Mouse (Mus musculus): ENCODE results near the gene Igfbp7. TPM values are rescaled to one million over a fixed set of nuclear protein-coding genes. Genes with fewer than 3 reads are reported as not detected.

The Igfbp7 gene
- total RNA-seq, 2 experiments from 2014 or later = 742 to 760 TPM

DNA sequence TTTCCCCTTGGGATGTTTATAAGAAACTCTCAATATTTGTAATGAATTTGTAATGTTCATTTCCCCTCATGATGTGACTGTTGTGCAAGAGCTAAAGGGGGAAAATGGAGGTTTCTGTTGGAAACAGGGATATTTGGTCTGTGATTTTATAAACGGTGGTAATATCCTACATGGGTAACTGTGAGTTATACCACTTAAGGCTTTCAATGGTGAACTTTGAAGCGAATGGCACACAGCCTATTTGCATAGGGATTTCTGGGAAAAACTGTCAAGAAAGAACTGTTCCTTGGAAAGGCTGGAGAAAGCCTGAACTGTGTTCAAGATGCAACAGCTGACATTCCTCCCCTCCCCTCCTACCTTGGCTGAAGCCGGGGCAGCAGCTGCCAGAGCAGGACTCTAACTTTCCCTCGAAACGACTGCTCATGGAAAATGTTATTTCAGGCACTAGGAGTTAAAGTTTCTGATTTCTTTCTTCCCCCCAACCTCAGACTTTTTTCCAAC lies 1.4 kb downstream of the Igfbp7 start:
- no peak for DNase-seq (ENCODE audit: low spot score in 2 of 2)

- no peak for DNase-seq (ENCODE audit: low spot score in 2 of 2)
Observed at GRCm38 (mm10) chr5:77405455-77406057, 2.3 kb downstream of the Igfbp7 start.

- no peak for DNase-seq (ENCODE audit: low spot score in 2 of 2)
Observed at GRCm38 (mm10) chr5:77404941-77405340, 2.9 kb downstream of the Igfbp7 start.

- DNase-seq (ENCODE audit: low spot score in 2 of 2) = no peak
Observed at GRCm38 (mm10) chr5:77402901-77403300, 4.9 kb downstream of the Igfbp7 start.

DNA sequence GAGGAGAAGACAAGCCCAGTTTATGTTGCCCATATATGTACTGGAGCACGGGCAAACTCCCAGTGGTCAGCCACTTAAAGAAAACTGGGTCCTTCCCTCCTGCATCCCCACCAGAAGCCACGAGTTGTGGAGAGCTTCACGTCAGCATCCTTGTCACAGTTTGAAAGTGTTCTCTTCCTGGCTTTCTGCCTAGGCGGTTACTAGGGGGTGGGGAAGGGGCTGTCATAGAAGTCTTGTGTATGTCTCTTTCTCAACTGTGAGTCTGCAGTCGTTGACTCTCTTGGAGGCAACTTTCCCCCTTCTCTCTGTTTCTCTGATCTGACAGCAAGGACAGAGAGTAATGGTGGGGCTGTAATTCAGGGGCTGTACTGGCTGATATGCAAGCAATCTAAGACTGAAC lies 5.7 kb downstream of the Igfbp7 start:
- no peak for DNase-seq (ENCODE audit: low spot score in 2 of 2)

DNA sequence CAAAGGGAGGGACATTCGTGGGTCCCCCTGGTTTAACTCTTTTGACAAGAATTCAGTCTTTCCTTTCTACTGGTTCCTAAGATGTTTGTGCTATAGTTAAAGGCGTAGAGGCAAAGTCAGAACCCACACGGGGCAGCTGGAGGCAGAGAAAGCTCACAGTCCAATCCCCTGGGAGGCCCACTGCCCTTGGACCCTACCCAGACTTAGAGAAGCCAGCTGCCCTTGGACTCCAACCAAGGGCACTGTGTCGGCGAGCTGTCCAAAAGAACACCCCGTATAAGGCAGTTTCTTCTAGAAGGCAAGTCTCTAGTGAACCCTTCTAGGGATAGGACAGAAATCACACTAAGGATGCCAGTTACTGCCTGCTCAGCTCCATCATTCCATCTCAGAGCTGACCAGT lies 7.0 kb downstream of the Igfbp7 start:
- no peak for DNase-seq (ENCODE audit: low spot score in 2 of 2)

GRCm38 (mm10) chr5:77400151-77400550 lies 7.7 kb downstream of the Igfbp7 start:
- DNase-seq (ENCODE audit: low spot score in 2 of 2) = no peak

- DNase-seq (ENCODE audit: low spot score in 2 of 2) = no peak
Observed at GRCm38 (mm10) chr5:77399076-77399475, 8.8 kb downstream of the Igfbp7 start.

GRCm38 (mm10) chr5:77398285-77399057 lies 9.4 kb downstream of the Igfbp7 start:
- no peak for DNase-seq (ENCODE audit: low spot score in 2 of 2)

- no peak for DNase-seq (ENCODE audit: low spot score in 2 of 2)
Observed at GRCm38 (mm10) chr5:77393990-77394618, 13.7 kb downstream of the Igfbp7 start.

- no peak for DNase-seq (ENCODE audit: low spot score in 2 of 2)
Observed at GRCm38 (mm10) chr5:77393094-77393619, 14.7 kb downstream of the Igfbp7 start.

- DNase-seq (ENCODE audit: low spot score in 2 of 2) = no peak
Observed at GRCm38 (mm10) chr5:77390272-77390671, 17.6 kb downstream of the Igfbp7 start.

DNA sequence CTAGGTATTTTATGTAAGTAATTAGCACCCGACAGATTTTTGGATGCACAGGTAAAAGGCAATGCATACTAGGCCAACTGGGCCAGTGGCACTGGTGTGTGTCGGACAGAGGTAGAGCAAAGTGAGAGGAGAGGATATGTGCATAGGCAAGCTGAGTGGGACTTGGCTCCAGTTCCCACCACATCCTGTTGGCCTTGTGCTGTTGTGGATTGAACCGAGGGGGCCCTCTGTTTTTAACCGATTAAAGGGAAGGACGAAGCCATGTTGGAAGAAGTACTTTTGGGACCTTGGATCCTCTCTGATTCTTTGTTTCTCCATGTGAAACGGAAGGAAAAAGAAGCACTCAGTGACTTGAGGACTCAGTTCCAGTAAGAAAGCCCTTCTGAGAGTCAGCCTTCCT lies 19.5 kb downstream of the Igfbp7 start:
- no peak for DNase-seq (ENCODE audit: low spot score in 2 of 2)

GRCm38 (mm10) chr5:77387414-77387704 lies 20.5 kb downstream of the Igfbp7 start:
- DNase-seq (ENCODE audit: low spot score in 2 of 2) = no peak

- no peak for DNase-seq (ENCODE audit: low spot score in 2 of 2)
Observed at GRCm38 (mm10) chr5:77386596-77387413, 21.0 kb downstream of the Igfbp7 start.

GRCm38 (mm10) chr5:77385900-77386595 lies 21.8 kb downstream of the Igfbp7 start:
- DNase-seq (ENCODE audit: low spot score in 2 of 2) = no peak

GRCm38 (mm10) chr5:77385221-77385620 lies 22.6 kb downstream of the Igfbp7 start:
- DNase-seq (ENCODE audit: low spot score in 2 of 2) = no peak

DNA sequence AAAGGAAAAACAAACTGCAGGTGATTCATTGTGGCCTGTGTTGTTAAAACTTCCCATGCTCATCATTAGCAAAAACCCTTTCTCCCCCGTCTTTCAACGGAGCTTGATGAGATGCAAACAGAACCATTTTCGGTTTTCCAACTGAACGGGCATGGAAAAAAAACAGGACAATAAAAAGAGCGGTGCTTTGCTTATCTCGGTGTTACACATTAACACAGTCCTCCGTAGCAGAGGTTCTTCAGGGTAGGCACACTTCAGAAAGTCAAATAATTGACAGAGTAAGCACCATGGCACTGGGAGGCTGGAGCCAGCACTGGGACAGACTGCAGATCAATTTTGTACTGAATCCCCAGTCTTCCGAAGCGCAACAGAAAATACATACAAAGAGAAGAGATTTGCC lies 23.1 kb downstream of the Igfbp7 start:
- no peak for DNase-seq (ENCODE audit: low spot score in 2 of 2)

GRCm38 (mm10) chr5:77383799-77384554 lies 23.9 kb downstream of the Igfbp7 start:
- no peak for DNase-seq (ENCODE audit: low spot score in 2 of 2)

GRCm38 (mm10) chr5:77381686-77382085 lies 26.2 kb downstream of the Igfbp7 start:
- DNase-seq (ENCODE audit: low spot score in 2 of 2) = no peak
